9 mouse cellular contexts compared by ENCODE assay signal in genomic region chr2:52378448-52378804, GRCm38 (mm10). TPM values are rescaled to one million over a fixed set of nuclear protein-coding genes. Genes with fewer than 3 reads are reported as not detected.
DNase-seq lines count a peak whose midpoint lies in the region; ATAC-seq and TF ChIP-seq lines count a peak whose summit lies in the region.
"Had no signal": no experiment of that assay in that cellular context is flagged by ENCODE, and none has a peak within 500 bp of the region (broad histone marks: within the 10 kb centered on the region; RNA-seq: fewer than 3 reads in every experiment).

Gene Neb, minus strand, starts transcription at chr2:52378474.

- H3K36me3 ChIP-seq in erythroblast, embryonic 14.5 days (ENCODE audit: control insufficient read depth): no peaks in the 10 kb centered on the region
- no peaks in the 10 kb centered on the region for H3K36me3 ChIP-seq in heart, embryonic 10.5 days
- no peaks in the 10 kb centered on the region for H3K36me3 ChIP-seq in lung, embryonic 14.5 days (ENCODE audit: insufficient read depth)
- H3K36me3 ChIP-seq: G1E had no signal

- intact Hi-C loops in left cerebral cortex, postnatal 4 days (cut with DNase I): no loop called here

- H3K4me2 ChIP-seq in lung, embryonic 14.5 days: peak within 1 kb of the TSS; percentile 4

- H3K27ac ChIP-seq in heart, embryonic 10.5 days: no peak within 1 kb of the TSS
- no peak within 1 kb of the TSS for H3K27ac ChIP-seq in lung, embryonic 14.5 days (ENCODE audit: low read depth)

- H3K9ac ChIP-seq in lung, embryonic 14.5 days: no peak within 1 kb of the TSS

- ATAC-seq in erythroblast, adult 5-6 weeks (replicated peaks; ENCODE audit: low FRiP score, poor library complexity, severe bottlenecking): no peak
- peak; percentile 77 for ATAC-seq in lung, embryonic 14.5 days (ENCODE audit: insufficient read depth)

- peak within 1 kb of the TSS; percentile 47 for H3K4me3 ChIP-seq in erythroblast, embryonic 14.5 days (replicated peaks)
- peak within 1 kb of the TSS; percentile 29 for H3K4me3 ChIP-seq in heart, embryonic 10.5 days
- H3K4me3 ChIP-seq in lung, embryonic 14.5 days (ENCODE audit: low read depth, low read length): no peak within 1 kb of the TSS

- H3K4me1 ChIP-seq in erythroblast, embryonic 14.5 days (ENCODE audit: control insufficient read depth): peaks cover 8% of the 10 kb centered on the region
- H3K4me1 ChIP-seq in heart, embryonic 10.5 days: 0 out of 2 replicates have a peak, but pooled peaks cover 2% of the 10 kb centered on the region
- no peaks in the 10 kb centered on the region for H3K4me1 ChIP-seq in lung, embryonic 14.5 days (ENCODE audit: insufficient read depth)

- TF ChIP-seq CTCF in lung, embryonic 14.5 days (IDR thresholded peaks at IDR 0.05; ENCODE audit: low read depth): no peak

- no peaks in the 10 kb centered on the region for H3K9me3 ChIP-seq in erythroblast, embryonic 14.5 days (ENCODE audit: control insufficient read depth, low read length)
- H3K9me3 ChIP-seq in heart, embryonic 10.5 days: no peaks in the 10 kb centered on the region
- no peaks in the 10 kb centered on the region for H3K9me3 ChIP-seq in lung, embryonic 14.5 days (ENCODE audit: low read depth, low read length)
- H3K9me3 ChIP-seq: G1E had no signal

- DNase-seq in adrenal gland, postnatal 4 days (ENCODE audit: low spot score in 2 of 2): no peak
- no peak for DNase-seq in heart, embryonic 10.5 days (ENCODE audit: low spot score)
- DNase-seq in lung, embryonic 14.5 days: peak; percentile 26
- DNase-seq in left cerebral cortex, postnatal 4 days: no peak
- no peak for DNase-seq in right cerebral cortex, postnatal 14 days
- no peak for DNase-seq in natural killer cell, adult 2 months (ENCODE audit: low spot score in 2 of 2)

- 45% methylated on average over 7 of the region's 7 CpGs for WGBS in heart, embryonic 10.5 days
- 48% methylated on average over 7 of the region's 7 CpGs for WGBS in lung, embryonic 14.5 days

- H3K27me3 ChIP-seq in erythroblast, embryonic 14.5 days (ENCODE audit: control insufficient read depth): no peaks in the 10 kb centered on the region
- no peaks in the 10 kb centered on the region for H3K27me3 ChIP-seq in heart, embryonic 10.5 days (ENCODE audit: insufficient read depth, poor library complexity, severe bottlenecking)
- H3K27me3 ChIP-seq in lung, embryonic 14.5 days (ENCODE audit: insufficient read depth, low read length): no peaks in the 10 kb centered on the region

RNA-seq across cellular contexts. Expression of gene Neb, which starts in this region (rescaled TPM):
- not detected in 2 replicates for polyA plus RNA-seq in erythroblast, embryonic 14.5 days (2012)
- not detected in 2 replicates for total RNA-seq in erythroblast, adult 5-6 weeks (2015; ENCODE audit: low replicate concordance)
- not detected in 2 replicates for total RNA-seq in erythroblast, adult 5-6 weeks (2017; ENCODE audit: low replicate concordance)
- 10 to 100 TPM; 23.2 to 73.6 TPM for total RNA-seq in adrenal gland, postnatal 4 days (2021)
- 0.75 and 1.7 TPM in 2 replicates for polyA plus RNA-seq in heart, embryonic 10.5 days (2016; fragmentation: Nextera tagmentation; extraction: Ambion mirVana)
- 0.59 and 1.3 TPM in 2 replicates for polyA plus RNA-seq in lung, embryonic 14.5 days (2014; fragmentation: Nextera tagmentation; extraction: Ambion mirVana)
- 1 to 10 TPM; 3.8 to 4.8 TPM for total RNA-seq in left cerebral cortex, postnatal 4 days (2021)
